ENCODE assay signal across 14 mouse cellular contexts in genomic region chr6:125648964-125649363, GRCm38 (mm10). TPM values are rescaled to one million over a fixed set of nuclear protein-coding genes. Genes with fewer than 3 reads are reported as not detected.
"Had no signal": no experiment of that assay in that cellular context is flagged by ENCODE, and none has a peak within 500 bp of the region (broad histone marks: within the 10 kb centered on the region; RNA-seq: fewer than 3 reads in every experiment).

No protein-coding gene starts in this region.

- H3K4me1 ChIP-seq: limb, embryonic 12.5 days; liver, embryonic 15.5 days; midbrain, embryonic 10.5 days; neural tube, embryonic 15.5 days had no signal

- H3K27me3 ChIP-seq: limb, embryonic 12.5 days; liver, embryonic 15.5 days; neural tube, embryonic 15.5 days had no signal

- DNase-seq: kidney, adult 9 months; kidney, postnatal 25 days; lung, embryonic 14.5 days; midbrain, embryonic 14.5 days; right cerebral cortex, adult 18-20 months; right cerebral cortex, postnatal 25 days; thymus, postnatal 36 days had no signal

- H3K4me3 ChIP-seq: left cerebral cortex, adult 2 months; limb, embryonic 12.5 days; liver, embryonic 15.5 days; midbrain, embryonic 10.5 days; myocyte; neural tube, embryonic 15.5 days had no signal

- H3K9me3 ChIP-seq: limb, embryonic 12.5 days; liver, embryonic 15.5 days; midbrain, embryonic 10.5 days; neural tube, embryonic 15.5 days had no signal

- H3K9ac ChIP-seq: limb, embryonic 12.5 days; liver, embryonic 15.5 days; lung, embryonic 14.5 days; neural tube, embryonic 15.5 days had no signal

- H3K27ac ChIP-seq: left cerebral cortex, adult 2 months; limb, embryonic 12.5 days; liver, embryonic 15.5 days; midbrain, embryonic 10.5 days; neural tube, embryonic 15.5 days had no signal

- H3K4me2 ChIP-seq: limb, embryonic 12.5 days; liver, embryonic 15.5 days; lung, embryonic 14.5 days; neural tube, embryonic 15.5 days had no signal

- H3K36me3 ChIP-seq: limb, embryonic 12.5 days; liver, embryonic 15.5 days; midbrain, embryonic 10.5 days; neural tube, embryonic 15.5 days had no signal

RNA-seq across cellular contexts. Expression of gene Ano2, which starts 41.3 kb away (rescaled TPM):
- polyA plus RNA-seq: limb, embryonic 12.5 days; liver, adult 2 months; myocyte had no signal
